Mouse (Mus musculus) kidney, adult 18-20 months (tissue): ENCODE measurements at regions not wholly inside any gene's neighbourhood (a gene's known extent, or its start where the extent isn't known, plus 50 kb on each side); places are given as distances from the start of the nearest gene placed in this dataset.
A peak's percentile ranks its signal among the peaks of the same experiment; 100 is the strongest.

Experiments
- DNase-seq: peaks from one replicate; pipeline ENCODE4 v3.0.0; 2021

- DNase-seq = no peak
Measured at GRCm38 (mm10) chr10:111420195-111420838, 52.7 kb upstream of the Nap1l1 start.

DNA sequence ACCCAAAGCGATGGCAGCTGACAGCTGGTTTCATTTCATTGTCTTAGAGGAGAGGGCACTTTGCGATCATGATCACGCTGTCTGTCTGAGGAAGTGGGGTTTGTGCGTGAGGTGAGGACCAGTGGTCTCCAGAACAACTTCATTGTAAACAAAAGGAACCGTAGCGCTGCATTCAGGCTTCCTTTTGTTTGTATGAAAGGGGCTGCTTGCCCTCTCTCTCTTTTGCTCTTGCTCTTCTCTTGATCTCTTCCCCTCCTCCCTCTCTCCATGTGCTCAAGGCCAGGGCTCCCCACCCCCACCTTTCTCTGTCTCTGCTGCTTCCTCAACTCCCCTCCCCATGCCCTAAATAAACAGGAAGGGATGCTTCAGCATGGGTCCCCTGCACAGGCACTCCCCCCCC, 51.0 kb upstream of the Nap1l1 start:
- DNase-seq = no peak

GRCm38 (mm10) chr10:111422649-111423048, 50.4 kb upstream of the Nap1l1 start:
- DNase-seq = peak; percentile 24
